Mouse (Mus musculus) heart, embryonic 15.5 days (tissue): ENCODE measurements at regions not wholly inside any gene's neighbourhood (a gene's known extent, or its start where the extent isn't known, plus 50 kb on each side); places are given as distances from the start of the nearest gene placed in this dataset.

ENCODE experiments used
- ATAC-seq: fragments of 200-750 bp; cut with Nextera tagmentation; replicated peaks from 2 replicates; pipeline ENCODE4 v1.8.0; 2017; ENCODE audit warnings: low read depth, moderate TSS enrichment; ENCODE audit not compliant: insufficient number of reproducible peaks, insufficient read depth, low FRiP score
- H3K27ac ChIP-seq: fragments of 300-500 bp; sonication (generic); 2 replicates; pipeline ENCODE4 v1.5.1; 2015; ENCODE audit warnings: mild to moderate bottlenecking, inconsistent platforms
- H3K27me3 ChIP-seq: fragments of 300-500 bp; sonication (generic); 2 replicates; pipeline ENCODE4 v1.6.1; 2015; ENCODE audit warnings: inconsistent platforms
- H3K36me3 ChIP-seq: fragments of 300-500 bp; sonication (generic); 2 replicates; pipeline ENCODE4 v1.6.1; 2015; ENCODE audit warnings: mild to moderate bottlenecking, inconsistent platforms
- H3K4me1 ChIP-seq: fragments of 300-500 bp; sonication (generic); replicated peaks from 2 replicates; pipeline ENCODE4 v1.6.1; 2015; ENCODE audit warnings: inconsistent platforms
- H3K4me2 ChIP-seq: fragments of 300-500 bp; sonication (generic); 2 replicates; pipeline ENCODE4 v1.6.1; 2015; ENCODE audit warnings: inconsistent platforms, mild to moderate bottlenecking, moderate library complexity
- H3K4me3 ChIP-seq: fragments of 300-500 bp; sonication (generic); 2 replicates; pipeline ENCODE4 v1.5.1; 2015; ENCODE audit warnings: mild to moderate bottlenecking, inconsistent platforms
- H3K9ac ChIP-seq: fragments of 300-500 bp; sonication (generic); 2 replicates; pipeline ENCODE4 v1.6.1; 2015; ENCODE audit warnings: mild to moderate bottlenecking, inconsistent platforms
- H3K9me3 ChIP-seq: fragments of 300-500 bp; sonication (generic); replicated peaks from 2 replicates; pipeline ENCODE4 v1.6.1; 2016; ENCODE audit warnings: inconsistent platforms
- WGBS: fragments of 180-500 bp; shearing (Covaris S2); methylation state at CpG from one replicate; pipeline ENCODE4 v1.1.7; 2015; ENCODE audit warnings: mixed read lengths; 5-methylcytosine and 5-hydroxymethylcytosine counted together

DNA sequence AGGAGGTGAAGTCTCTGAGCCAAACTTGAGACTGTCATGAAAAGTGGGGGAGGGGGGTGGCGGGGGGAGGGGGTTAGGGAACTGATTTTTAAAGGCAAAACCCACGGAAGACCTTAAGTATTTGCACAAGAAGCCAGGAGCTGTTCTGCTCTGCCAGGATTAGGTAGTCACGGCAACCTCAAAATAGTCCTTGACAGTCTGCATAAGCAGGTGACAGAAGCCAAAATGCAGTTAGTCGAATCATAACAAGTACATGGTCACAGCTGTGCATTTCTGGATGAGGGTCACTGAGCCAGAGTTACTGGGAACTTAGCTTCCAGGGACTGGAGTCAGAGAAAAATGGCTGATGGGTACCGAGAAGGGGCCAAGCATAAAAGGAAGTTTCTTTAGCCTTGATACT lies 227.7 kb downstream of the Atp23 start:
- Histone ChIP-seq H3K4me3 (no peak overlapping the region), H3K9ac (no peak overlapping the region), H3K27me3 (no peaks in the 10 kb centered on the region), H3K9me3 (no peaks in the 10 kb centered on the region), H3K36me3 (no peaks in the 10 kb centered on the region), H3K27ac (no peak overlapping the region), H3K4me2 (no peak overlapping the region), H3K4me1 (no peaks in the 10 kb centered on the region)
- ATAC-seq, result no peak
- 44% methylated on average over 5 of the region's 5 CpGs for WGBS

DNA sequence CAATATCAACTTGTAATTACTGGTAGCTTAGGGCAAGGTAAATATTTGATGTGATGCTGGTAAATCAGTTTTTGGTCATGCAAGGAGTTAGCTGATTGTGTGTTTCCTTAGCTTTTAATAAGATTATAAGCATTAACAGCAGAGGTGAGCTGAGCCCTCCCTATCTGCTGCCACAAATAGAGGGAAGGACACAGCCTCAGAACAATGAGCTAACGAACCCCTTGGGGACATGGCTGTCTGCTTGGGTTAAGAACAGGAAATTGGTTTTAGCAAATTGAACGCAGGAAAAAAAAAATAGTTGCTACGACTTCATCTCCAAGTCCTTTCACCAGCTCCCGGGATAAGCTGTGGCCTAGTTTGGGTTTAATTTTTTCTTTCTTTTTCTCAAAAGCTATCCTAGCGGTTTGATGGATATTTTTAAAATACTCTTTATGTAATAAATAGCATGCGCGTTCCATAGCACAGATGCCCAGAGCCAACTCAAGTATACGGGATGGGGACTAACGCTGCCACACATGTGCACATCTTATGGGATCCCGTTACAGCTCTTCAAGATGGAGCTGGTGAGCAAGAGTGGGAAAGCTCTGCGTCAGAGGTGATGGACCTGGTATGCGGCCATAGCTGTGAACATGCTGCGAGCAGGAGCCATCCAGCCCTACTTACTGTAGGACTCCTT lies 236.6 kb downstream of the Atp23 start:
- WGBS, result 85% methylated on average over 13 of the region's 13 CpGs
- Histone ChIP-seq H3K9me3 (peaks cover 5% of the 10 kb centered on the region; the same call in 1 of the 2 replicates), H3K4me2 (no peak overlapping the region), H3K4me1 (no peaks in the 10 kb centered on the region), H3K27me3 (no peaks in the 10 kb centered on the region), H3K36me3 (no peaks in the 10 kb centered on the region), H3K9ac (no peak overlapping the region), H3K27ac (no peak overlapping the region), H3K4me3 (no peak overlapping the region)
- no peak for ATAC-seq

DNA sequence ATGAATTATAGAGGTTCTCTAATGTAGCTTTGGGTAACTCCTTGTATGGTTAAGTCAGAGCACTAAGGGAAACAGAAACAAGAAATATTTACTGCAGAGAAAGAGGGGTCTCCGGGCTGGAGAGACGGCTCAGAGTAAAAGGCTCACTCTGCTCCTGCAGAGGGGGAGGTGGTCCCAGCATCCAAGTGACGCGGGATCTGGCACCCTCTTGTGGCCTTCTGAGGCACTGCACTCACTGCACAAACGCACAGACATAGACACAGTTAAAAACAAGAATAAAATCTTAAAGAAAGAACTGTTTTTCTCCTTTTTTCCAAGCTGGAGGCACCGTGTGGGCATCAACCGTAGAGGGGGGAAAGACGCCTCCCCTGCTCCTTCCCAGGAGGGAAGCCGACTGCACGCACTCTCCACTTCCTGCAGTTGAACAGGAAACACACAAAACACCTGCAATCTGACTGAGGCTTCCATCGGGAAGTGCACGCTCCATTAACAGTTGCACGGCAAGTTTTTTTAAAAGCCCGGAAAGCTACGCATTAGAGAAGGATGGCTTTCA lies 237.6 kb downstream of the Atp23 start:
- H3K4me3 ChIP-seq, result no peak overlapping the region
- no peak overlapping the region for H3K27ac ChIP-seq
- 77% methylated on average over 15 of the region's 15 CpGs for WGBS
- no peak overlapping the region for H3K9ac ChIP-seq
- no peaks in the 10 kb centered on the region for H3K36me3 ChIP-seq
- H3K4me1 ChIP-seq, result no peaks in the 10 kb centered on the region
- H3K9me3 ChIP-seq, result peaks cover 5% of the 10 kb centered on the region; the same call in 1 of the 2 replicates
- no peak for ATAC-seq
- H3K4me2 ChIP-seq, result no peak overlapping the region
- H3K27me3 ChIP-seq, result no peaks in the 10 kb centered on the region

DNA sequence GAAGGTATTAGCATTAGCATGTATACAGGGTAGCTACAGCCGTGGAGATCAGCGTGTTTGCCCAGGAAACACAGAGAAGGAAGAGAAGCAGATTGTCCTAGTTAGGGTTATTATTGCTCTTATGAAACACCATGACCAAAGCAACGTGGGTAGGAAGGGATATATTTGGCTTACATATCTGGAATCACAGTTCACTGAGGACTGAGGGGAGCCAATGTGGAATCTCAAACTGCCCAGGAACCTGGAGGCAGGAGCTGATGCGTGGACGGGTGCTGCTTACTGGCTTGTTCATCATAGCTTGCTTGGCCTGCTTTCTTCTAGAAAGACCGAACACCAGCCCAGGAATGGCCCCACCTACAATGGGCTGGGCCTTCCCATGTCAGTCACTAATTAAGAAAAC lies 238.4 kb downstream of the Atp23 start:
- Histone ChIP-seq H3K27me3 (no peaks in the 10 kb centered on the region), H3K9ac (no peak overlapping the region), H3K4me2 (no peak overlapping the region), H3K4me1 (no peaks in the 10 kb centered on the region), H3K27ac (no peak overlapping the region), H3K4me3 (no peak overlapping the region), H3K9me3 (peaks cover 5% of the 10 kb centered on the region; the same call in 1 of the 2 replicates), H3K36me3 (no peaks in the 10 kb centered on the region)
- WGBS, result 74% methylated on average over 6 of the region's 6 CpGs
- no peak for ATAC-seq

DNA sequence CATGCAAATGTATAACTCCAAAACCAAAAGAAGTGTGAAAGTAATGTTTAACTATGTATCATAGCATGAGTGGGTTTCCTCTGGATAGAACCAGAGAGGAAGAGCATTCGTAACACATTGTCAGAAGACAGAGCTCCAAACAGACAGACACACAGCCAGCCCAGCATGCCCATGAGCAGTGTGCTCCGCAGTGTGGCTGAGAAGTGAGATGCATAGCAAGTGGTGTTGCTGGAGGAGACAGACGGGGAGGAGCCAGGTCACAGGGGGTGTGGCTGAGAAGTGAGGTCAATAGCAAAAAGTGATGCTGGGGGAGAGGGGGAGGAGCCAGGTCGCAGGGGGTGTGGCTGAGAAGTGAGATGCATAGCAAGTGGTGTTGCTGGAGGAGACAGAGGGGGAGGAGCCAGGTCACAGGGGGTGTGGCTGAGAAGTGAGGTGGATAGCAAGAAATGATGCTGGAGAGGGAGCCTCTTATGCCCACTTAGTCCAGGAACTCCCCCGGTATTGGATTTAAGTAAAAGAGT lies 240.0 kb downstream of the Atp23 start:
- 54% methylated on average over 5 of the region's 5 CpGs for WGBS
- ATAC-seq, result no peak
- Histone ChIP-seq H3K27me3 (no peaks in the 10 kb centered on the region), H3K36me3 (no peaks in the 10 kb centered on the region), H3K4me3 (no peak overlapping the region), H3K4me2 (no peak overlapping the region), H3K27ac (no peak overlapping the region), H3K9me3 (peaks cover 5% of the 10 kb centered on the region; the same call in 1 of the 2 replicates), H3K4me1 (no peaks in the 10 kb centered on the region), H3K9ac (no peak overlapping the region)

DNA sequence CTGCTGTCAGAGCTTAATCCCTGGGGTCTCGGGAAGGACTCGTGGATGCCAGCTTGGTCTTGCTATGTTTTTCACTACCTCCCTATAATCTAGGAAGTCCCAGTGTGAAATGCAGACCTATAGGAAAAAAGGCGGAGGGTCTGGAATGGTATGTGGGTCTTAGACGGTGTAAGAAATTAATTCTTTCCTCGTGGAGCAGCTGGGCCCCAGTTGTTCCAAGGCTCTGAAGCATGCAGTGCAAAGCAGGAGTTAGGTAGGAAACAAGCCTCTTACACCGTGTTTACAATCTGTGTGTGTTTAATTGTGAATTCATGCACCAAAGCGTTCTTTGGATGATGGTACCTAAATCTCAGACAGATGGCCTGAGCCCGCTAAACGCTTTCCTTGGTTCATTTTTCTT lies 241.1 kb downstream of the Atp23 start:
- Histone ChIP-seq H3K27me3 (no peaks in the 10 kb centered on the region), H3K36me3 (no peaks in the 10 kb centered on the region), H3K9me3 (peaks cover 5% of the 10 kb centered on the region; the same call in 1 of the 2 replicates), H3K4me1 (no peaks in the 10 kb centered on the region), H3K27ac (no peak overlapping the region), H3K4me3 (no peak overlapping the region), H3K9ac (no peak overlapping the region), H3K4me2 (no peak overlapping the region)
- no peak for ATAC-seq
- WGBS, result 83% methylated on average over 9 of the region's 9 CpGs

DNA sequence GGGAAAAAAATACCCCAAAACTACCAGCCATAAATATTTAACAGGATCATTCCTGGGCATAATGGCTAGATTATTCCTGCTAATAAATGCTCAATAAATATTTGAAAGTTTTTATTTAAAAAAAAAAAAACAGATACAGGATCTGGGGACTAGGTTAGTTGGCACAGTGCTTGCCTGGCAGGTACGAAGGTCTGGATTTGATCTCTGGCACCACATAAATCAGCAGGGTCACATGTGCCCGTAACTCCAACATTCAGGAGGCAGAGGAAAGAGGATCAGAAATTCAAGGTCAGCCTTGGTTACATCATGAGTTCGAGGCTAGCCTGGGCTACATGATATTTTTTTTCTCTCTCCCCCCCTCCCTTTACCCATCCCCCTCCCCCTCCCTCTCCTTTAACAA lies 248.5 kb downstream of the Atp23 start:
- H3K9ac ChIP-seq, result no peak overlapping the region
- no peaks in the 10 kb centered on the region for H3K27me3 ChIP-seq
- H3K27ac ChIP-seq, result no peak overlapping the region
- no peak overlapping the region for H3K4me2 ChIP-seq
- no peaks in the 10 kb centered on the region for H3K9me3 ChIP-seq
- no peak for ATAC-seq
- H3K36me3 ChIP-seq, result no peaks in the 10 kb centered on the region
- H3K4me3 ChIP-seq, result no peak overlapping the region
- H3K4me1 ChIP-seq, result no peaks in the 10 kb centered on the region
- 72% methylated on average over 3 of the region's 3 CpGs for WGBS

DNA sequence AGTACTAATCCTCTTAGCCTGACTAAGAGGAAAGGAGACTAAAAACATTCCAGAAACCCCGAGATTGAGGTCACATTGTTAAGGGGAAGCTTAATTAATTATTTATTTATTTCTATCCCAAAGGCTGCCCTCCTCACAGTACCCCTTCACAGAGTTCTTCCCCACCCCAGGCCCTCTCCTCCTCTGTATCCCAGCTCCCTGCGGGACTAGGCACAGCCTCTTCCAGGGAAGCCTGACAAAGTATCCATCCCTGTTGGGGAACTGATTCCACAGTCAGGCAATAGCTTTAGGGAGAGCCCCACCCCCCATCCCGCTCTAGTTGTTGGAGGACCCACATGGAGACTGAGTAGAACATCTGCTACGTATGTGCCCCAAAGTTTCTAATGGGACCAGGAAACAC lies 254.6 kb downstream of the Atp23 start:
- no peaks in the 10 kb centered on the region for H3K27me3 ChIP-seq
- H3K9me3 ChIP-seq, result no peaks in the 10 kb centered on the region
- H3K9ac ChIP-seq, result no peak overlapping the region
- H3K36me3 ChIP-seq, result no peaks in the 10 kb centered on the region
- H3K4me2 ChIP-seq, result no peak overlapping the region
- H3K4me1 ChIP-seq, result 0 out of 2 replicates have a peak, but pooled peaks cover 3% of the 10 kb centered on the region
- 51% methylated on average over 4 of the region's 4 CpGs for WGBS
- H3K4me3 ChIP-seq, result no peak overlapping the region
- no peak overlapping the region for H3K27ac ChIP-seq
- no peak for ATAC-seq

DNA sequence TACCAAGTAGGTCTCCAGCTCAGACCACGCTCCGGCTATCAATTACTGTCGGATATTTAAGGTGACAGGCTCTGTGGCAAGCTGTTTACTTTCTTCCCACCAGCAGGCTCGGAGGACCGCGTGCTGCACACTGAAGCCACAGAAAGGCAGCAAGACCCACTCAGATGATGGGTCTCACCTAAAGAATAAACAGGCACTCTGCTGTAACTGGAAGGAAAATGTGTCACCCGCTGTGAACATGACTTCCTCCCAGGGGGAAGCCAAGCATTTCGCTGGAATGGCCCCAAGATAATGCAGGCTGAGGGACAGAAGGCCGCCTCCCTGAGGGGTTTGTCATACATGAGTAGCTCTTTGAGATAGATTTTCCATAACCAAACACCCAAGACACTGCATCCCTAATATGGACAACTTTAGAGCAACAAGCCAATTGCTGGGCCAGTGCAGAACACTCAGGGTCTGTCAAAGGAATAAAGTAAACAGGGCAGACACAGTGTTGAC lies 259.3 kb downstream of the Atp23 start:
- Histone ChIP-seq H3K27me3 (0 out of 2 replicates have a peak, but pooled peaks cover 3% of the 10 kb centered on the region), H3K36me3 (no peaks in the 10 kb centered on the region), H3K4me2 (no peak overlapping the region), H3K9ac (no peak overlapping the region), H3K4me1 (0 out of 2 replicates have a peak, but pooled peaks cover 4% of the 10 kb centered on the region), H3K9me3 (no peaks in the 10 kb centered on the region), H3K4me3 (no peak overlapping the region), H3K27ac (no peak overlapping the region)
- no peak for ATAC-seq
- WGBS, result 13% methylated on average over 9 of the region's 9 CpGs

DNA sequence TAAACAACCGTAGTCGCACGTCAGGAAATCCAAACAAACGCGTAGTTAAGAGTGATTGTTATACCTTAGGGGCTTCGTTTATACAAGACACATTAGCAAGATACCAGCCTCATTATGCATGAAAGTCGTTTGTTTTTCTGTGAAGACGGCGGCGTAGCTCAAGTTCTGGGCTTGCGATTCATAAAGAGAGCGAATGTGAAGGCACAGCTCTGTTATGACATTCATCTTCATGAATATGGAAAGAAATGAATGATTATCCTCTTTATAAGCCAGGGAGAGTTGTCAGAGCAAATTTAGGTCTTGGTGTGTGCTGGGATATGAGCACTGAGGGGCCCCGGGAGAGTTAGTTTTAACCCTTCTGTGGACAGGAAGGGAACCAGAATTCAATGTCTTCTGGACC lies 266.4 kb downstream of the Atp23 start:
- 49% methylated on average over 13 of the region's 13 CpGs for WGBS
- H3K4me1 ChIP-seq, result no peaks in the 10 kb centered on the region
- H3K4me2 ChIP-seq, result no peak overlapping the region
- no peak for ATAC-seq
- no peaks in the 10 kb centered on the region for H3K9me3 ChIP-seq
- H3K4me3 ChIP-seq, result no peak overlapping the region
- no peaks in the 10 kb centered on the region for H3K36me3 ChIP-seq
- H3K9ac ChIP-seq, result no peak overlapping the region
- no peak overlapping the region for H3K27ac ChIP-seq
- H3K27me3 ChIP-seq, result no peaks in the 10 kb centered on the region

DNA sequence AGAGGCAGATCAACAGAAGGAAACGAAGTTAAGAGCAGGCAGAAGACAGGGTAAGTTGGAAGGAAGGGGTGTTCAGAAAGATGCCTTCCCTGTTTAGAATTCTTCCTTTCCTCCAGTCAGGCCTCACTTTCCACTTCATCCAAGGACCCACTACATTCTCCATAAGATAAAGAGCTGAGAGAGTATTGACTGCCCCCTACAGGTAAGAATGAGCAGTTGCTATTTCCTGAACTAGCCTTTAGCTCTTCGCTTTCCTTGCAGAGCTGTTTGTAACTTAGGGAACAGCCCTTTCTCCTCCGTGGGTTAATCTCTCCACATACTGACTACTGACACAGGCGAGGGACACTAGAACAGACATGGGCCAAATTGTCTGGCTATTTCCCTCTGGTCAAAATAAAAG lies 273.1 kb downstream of the Atp23 start:
- Histone ChIP-seq H3K4me3 (no peak overlapping the region), H3K9ac (no peak overlapping the region), H3K27ac (no peak overlapping the region), H3K4me1 (no peaks in the 10 kb centered on the region), H3K36me3 (no peaks in the 10 kb centered on the region), H3K27me3 (no peaks in the 10 kb centered on the region), H3K4me2 (no peak overlapping the region), H3K9me3 (no peaks in the 10 kb centered on the region)
- ATAC-seq, result no peak
- WGBS, result 30% methylated on average over 4 of the region's 4 CpGs

DNA sequence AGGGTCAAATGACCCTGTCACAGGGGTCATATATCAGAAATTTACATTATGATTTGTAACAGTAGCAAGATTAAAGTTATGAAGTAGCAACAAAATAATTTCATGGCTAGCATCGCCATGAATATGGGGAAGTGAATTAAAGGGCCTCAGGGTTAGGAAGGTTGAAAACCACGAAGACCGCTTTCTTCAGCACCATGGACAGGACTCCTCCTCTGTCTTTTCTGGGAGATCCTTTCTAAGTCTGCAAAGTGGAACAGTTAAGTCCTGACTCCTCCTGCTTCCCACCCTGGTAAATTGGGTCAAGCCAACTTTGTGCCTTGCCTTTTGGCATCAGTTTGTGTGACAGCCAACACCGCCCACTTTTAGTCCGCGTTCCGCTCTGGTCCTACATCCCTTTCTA lies 275.7 kb downstream of the Atp23 start:
- ATAC-seq, result no peak
- WGBS, result 46% methylated on average over 7 of the region's 7 CpGs
- no peak overlapping the region for H3K9ac ChIP-seq
- H3K9me3 ChIP-seq, result no peaks in the 10 kb centered on the region
- no peaks in the 10 kb centered on the region for H3K27me3 ChIP-seq
- H3K4me1 ChIP-seq, result no peaks in the 10 kb centered on the region
- no peaks in the 10 kb centered on the region for H3K36me3 ChIP-seq
- no peak overlapping the region for H3K27ac ChIP-seq
- H3K4me3 ChIP-seq, result no peak overlapping the region
- H3K4me2 ChIP-seq, result no peak overlapping the region
